Mouse (Mus musculus): ENCODE measurements around the gene Brd3os.

Brd3os gene

DNA sequence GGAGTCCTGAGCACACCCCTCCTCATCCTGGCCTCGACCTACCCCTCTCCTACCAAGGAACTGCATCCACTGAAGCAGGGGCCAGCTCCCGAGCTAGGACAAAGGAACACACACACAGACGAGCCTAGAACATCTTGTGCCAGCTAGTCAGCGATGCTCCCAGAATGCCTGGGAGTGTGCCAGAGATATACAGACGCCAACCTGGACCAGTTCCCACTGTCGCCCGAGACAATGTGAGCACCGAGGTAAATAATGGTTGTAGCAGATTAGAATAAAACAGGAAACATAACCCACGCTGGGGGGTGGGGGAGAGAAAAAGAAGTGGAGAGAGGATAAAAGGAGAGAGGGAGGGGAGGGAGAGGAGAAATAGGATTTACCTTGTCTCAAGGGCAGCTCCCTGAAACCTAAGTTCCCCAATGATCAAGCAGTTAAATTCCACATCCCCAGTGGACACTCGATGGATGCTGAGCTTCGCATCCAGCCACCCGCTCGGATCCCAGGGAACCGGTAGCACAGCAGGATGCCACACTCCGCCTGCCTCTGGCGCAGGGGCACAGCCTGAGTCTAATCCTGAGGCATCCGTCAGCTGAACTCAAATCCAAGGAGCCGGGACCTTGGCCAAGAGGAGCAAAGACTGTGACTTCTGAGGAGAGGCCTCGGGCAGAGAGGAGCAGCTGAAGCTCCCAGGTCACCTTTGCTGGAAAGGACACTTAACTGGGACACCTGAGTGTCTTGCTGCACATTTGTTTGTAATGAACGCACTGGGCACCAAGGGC, 20.6 kb upstream of the Brd3os start:
- no peak for DNase-seq

DNA sequence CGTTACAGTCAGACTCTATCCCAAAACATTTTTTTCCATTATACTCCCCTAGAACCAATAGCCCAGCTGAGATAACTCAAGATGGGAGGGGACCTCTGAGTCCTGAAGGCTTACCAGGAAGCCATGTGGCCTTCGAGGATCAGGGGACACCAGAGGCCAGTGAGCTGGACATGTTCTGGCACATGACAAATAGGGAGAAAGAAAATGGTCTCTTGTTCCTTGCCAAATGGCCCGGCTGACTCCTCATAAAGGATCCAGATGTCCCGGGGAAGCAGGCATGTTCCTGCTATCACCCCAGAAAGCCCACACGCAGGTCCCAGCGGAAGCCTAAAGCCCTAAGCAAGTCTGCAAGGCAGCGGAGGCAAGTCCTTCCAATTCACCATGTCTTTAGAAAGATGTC, 18.5 kb upstream of the Brd3os start:
- no peak for DNase-seq

DNA sequence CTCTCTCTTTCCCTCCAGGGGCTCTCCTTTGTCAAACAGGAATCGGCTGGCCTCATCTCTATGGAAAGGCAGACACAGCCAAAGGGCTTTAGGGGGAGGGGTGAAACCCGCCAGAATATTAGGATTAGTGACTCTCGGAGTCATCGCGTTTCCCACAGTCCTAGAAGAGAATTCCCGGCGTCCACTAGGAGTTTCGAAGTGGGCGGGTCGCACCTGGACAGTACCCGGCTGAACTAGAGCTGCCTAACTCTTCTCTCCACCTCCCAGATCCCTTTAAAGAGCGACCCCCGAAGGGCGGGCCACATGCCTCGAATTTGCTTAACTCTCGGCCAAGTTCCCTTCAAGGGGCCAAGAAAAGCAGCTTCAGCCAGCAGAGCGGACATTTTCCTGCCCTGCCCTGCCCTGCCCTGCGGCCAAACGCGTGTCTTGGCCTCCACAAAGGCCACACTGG, 16.9 kb upstream of the Brd3os start:
- peak; percentile 87 for DNase-seq

DNA sequence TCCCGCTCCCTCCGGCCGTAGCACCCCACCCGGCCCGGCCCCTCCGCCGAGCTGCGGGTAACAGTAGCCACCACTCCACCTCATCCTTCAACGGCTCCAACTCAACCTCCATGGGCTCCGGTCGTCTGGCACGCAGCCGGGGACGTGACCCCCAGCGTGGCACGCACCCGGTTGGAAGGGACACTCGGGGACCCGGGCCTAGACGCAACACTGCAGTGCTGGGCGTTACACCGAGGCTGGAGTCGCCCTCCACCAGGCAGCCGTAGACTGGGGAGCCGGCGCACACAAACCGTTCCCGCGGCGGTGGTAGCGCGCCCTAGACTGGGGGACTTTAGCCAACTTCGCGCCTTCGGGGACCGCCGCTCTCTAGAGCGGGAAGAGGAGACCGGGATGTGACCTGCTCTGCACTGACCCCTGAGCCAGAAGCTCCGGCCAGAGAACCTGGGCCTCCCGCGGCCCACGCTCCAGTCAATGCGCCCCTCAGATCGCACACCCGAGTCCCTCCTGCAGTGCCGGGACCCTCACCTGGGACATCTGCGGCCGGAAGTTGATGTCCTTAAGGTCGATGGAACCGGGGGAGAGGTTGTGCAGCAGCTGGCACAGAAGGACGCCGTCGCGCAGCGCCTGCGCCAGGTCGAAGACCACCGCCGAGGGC, 16.2 kb upstream of the Brd3os start:
- DNase-seq: peak; percentile 52

DNA sequence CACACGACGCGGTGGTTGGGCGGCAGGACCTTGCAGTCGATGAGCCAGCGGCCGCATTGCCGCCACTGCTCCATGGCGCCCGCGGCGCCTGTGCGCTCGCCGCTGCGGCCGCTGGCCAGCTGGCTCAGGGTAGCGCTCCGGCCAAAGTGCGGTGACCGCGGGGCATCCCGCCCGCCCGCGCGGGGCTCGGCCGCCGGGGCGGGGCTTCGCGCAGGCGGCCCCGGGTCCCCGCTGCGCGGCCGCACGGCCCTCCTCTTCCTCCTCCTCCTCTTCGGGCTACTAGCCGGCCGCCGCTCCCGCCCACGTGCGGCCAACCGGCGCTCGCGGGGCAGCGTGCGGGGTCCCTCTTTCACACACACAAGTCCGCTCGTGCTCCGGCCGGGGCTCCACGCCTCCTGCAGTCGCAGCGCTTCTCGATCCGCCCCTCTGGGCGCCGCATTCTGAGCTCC, 15.7 kb upstream of the Brd3os start:
- peak; percentile 72 for DNase-seq

DNA sequence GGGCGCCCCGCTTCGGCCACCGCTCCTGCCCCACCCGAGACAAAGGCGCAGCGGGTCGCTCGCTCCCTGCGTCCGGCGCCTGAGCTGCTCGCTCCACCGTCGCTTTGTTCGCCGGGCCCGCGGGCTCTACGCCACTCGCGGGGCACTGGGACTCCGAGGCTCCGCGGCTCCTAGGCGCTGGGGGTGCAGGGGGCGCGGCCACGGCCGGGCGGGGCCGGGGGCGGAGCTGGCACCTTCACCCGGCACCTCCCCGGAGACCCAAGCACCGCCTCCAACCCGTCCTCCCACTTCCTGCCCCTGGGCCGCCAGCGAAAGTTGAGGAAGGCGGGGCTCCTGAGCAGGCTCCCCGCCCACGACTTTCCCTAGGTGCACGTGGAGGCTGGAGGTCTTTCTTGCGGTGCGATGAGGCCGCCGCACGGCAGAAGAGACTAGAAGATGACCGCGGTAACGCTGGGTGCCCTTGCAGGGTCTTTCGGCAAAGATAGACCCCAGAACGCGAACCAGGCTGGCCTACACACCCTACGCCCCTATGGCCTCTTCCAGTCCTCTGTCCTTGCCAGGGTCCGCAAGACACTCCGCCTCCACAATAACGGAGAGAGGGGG, 15.2 kb upstream of the Brd3os start, which contains the start of gene Vav2:
Vav2 (minus strand) TSS at position 179 of the 603 bp plus-strand sequence.
- DNase-seq: peak; percentile 97

DNA sequence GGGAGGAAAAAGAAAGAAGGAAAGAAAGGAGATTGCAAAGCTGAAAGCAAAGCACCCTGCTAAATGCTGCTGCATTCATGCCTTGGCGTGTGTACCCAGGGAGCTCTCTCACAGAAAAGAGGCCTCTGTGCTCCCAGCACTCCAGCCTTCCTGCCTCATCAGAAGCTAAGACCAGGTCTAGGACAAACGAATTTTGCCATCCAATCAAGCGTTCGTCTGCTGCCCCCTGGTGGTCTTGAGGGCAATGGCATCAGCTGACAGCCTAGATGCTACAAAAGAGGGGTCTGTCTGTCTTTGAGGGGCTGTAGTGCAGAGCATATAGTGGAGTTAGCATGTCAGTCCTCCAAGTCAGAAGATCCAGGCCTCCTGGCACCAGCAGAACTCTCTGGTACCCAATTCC, 14.1 kb upstream of the Brd3os start:
- DNase-seq: peak; percentile 91

DNA sequence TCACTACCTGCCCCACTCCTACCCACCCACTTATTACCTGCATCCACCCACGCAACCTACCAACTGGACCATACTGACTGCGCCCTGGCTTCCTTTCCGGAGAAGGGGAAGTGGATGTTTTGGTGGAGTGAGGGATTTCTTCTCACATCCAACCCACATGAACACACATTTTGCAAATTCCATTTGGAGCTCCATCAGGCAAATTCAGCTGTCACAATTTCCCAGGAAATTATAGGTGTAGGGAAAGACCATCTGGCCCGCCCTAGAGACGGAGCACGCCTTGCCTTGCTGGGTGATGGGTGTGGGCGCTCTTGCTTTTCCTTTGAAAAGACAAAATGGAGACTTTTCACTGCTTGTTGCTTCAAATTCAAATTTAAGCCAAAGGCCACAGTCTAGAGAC, 11.5 kb upstream of the Brd3os start:
- no peak for DNase-seq

DNA sequence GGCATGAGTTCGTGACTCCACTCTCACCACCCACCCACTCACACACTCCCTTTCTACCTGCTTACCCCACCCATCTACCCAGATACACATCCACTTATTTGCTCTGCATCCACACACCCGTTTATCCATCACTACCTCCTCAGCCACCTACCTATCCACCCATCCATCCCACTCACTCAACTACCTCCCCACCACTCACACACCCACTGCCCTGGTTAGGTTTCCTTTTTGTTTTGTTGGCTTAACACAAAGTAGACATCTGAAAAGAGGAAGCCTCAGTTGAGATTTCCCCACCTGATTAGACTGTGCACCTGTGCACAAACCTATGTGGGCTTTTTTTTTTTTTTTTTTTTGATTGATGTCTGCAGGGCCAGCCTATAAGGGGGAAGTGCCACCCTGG, 9.5 kb upstream of the Brd3os start:
- no peak for DNase-seq

DNA sequence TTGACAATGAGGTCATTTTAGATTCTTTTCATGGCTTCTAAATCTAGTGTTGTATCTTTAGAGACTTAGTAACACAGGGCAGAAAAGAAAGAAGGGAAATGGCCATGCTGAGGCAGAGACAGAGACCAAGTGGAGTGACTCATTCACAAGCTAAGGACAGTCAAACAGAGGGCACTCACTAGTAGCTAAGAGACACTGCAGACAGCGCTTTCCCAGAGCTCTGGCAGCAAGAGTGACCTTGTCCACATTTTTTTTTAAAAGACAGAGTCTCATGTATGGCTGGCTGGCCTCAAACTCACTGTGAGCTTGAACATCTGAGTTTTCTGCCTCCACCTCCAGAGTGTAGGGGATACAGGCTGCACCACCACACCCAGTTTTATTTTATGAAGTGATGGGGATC, 4.2 kb upstream of the Brd3os start:
- no peak for DNase-seq

DNA sequence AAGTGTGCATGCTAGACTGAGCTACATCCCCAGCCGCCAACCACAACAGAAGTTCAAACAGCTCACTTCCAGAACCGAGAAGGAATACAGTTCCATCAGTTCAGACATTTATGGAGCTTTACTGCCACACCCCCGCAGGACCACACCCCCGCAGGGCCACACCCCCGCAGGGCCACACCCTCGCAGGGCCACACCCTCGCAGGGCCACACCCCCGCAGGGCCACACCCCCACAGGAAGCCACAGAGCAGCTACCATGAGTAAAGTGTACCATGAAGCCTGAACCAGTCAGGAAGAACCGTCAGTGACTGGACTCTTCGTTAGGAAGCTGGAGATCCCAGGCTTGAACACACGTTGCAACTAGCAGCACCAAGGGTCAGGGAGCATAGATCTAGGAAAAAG, 3.8 kb upstream of the Brd3os start:
- no peak for DNase-seq

DNA sequence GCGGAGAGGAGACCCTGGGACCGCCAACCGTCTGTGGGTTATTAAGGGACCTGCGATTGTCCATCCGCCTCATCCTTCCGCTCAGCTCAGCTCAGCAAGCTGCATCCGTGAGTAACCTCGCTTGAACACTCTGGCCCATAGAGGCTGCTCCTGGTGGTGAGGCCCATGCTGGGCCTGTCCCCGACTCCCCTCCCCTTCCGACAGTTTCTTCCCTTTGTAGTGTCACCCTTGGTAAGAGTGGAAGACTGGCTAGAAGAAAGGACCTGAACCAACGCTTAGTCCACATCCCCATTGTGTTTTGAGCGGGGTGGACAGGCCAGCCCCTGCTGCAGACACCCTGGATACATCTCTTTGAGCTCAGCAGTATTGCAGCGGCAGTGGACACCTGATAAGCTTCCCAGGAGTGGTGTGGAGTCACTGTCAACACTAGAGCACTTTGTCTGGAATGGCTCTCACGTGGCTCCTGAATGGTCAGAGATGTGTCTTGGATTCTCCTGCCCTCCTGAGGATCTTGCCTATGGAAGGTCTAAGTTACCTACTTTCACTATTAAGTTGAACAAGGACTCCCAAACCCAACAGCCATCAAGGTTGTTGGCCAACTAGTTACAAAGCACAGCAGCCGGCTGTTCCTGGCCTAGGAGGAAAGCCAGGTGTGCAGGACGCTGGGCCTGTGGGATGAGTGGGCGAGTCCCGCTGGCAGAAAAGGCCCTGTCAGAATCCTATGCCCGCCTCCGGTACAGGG, 755 bp downstream of the Brd3os start:
- DNase-seq: no peak

DNA sequence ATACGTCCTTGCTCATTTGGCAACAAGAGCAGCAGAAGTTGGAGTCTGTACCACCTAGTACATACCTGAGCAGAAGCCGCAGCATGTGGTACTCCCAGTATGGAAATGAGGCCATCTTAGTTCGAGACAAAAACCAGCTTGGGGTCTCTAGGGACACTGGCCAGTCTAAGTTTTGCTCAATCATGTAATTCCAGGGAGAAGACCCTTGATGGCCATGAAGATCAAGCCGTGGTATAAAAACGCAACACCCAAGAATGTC, 1.3 kb downstream of the Brd3os start:
- no peak for DNase-seq

DNA sequence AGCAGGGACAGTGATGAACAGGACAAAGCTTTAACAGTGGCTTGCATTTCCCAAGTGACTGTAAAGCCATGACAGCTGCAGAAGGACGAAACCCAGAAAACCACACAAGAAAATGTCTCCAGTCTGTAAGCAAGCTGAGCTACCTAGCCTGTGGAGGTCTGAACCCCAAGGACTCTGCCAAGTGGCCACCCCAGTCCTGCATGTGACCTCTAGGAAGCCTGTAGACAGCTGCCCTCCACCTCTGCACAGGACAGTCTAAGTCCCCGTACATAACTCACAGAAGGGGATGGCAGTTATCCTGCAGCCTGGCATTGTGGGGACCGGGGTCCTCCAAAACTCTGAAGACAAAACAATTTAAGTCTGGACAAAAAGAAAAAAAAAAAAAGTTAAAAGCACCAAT, 3.8 kb downstream of the Brd3os start:
- DNase-seq: no peak

DNA sequence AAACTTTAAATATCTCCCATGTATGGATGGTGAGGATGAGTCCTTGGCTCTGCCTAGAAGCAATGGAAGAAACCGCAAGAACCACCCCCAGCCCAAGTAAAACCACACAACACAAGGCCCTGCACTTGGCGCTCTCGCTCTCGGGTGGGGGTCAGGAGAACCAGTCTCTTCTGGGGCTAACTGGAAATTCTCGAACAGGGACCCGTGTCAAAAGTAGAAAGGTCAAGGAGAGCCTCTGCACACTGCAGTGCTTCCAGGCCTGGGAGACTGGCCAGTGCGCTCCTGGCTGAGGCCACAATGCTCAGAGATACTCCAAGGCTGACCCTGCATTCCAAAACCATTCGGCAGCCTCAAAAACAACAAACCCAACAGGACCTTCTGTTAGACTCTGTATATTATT, 4.7 kb downstream of the Brd3os start:
- DNase-seq: no peak

DNA sequence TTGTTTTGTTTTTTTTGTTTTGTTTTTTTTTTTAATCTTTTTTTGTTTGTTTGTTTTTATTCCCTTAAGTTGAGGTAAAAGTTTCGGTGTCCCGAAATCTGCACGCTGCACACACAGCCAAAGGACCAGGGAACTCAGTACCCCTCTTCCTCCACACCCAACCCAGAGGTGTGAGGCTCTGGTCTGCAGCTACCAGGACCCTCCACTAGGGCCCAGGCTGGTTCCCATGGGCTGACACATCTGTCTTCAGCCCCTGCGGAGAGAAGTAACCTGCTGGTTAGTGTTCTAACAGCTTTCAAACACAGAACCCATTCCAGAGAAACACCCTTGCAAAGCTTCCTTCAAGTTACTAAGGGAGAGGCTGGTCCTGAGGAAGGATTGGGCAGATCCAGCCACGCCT, 5.7 kb downstream of the Brd3os start:
- peak; percentile 35 for DNase-seq

DNA sequence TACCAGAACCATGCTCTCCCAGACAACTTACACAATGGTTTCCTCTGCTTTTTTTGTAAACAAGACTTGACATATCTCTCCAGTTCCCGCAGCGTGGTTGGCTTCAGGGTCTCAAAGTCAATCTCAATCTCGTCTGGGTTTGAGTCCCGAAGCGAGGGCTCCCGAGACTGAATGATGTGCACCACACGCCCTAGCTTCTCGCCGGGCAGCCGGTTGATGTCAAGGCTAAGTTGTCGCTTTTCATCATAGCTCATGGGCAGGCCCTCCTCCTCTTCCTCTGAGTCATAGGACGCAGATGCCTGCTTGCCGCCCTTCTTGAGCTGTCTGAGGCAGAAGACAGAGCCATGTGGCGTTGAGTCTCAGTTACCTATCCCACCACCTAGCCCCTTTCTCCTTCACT, 8.1 kb downstream of the Brd3os start:
- no peak for DNase-seq

DNA sequence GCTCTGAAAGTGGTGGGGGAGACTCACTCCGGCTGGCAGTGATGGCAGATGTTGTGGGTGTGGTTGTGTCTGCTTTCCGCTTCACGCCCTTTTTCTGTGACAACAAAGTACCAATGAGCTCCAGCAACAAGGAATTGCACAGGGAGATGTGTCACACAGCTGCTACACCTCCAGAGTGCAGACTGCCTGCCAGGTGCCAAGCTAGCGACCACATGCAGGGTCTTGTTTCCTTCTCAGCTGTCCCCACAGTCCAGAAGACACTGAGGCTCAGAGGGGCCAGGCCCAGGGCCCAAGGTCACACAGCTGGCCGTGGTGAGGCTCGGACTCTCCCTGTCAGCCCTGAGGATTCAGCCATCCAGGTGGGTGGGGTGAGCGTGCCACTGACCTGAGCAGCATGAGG, 17.6 kb downstream of the Brd3os start:
- no peak for DNase-seq

DNA sequence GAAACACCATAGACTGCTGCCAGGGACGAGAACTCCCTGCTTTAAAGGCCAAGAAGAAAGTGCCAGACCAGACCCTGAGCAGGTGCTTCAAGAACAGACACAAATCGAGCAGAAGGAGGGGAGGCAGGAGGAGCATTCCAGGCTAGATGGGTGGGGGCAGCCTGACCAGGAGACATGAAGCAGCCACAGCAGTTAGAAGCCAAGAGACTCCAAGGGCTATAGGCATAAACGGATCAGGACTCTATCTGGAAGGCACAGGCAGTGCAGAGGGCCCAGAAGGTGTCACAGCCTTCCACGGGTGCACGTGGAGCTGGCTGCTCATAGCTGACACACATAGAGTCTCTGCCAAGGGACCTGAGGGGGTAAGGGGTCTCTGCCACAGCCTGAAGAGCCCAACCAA, 18.0 kb downstream of the Brd3os start:
- no peak for DNase-seq

DNA sequence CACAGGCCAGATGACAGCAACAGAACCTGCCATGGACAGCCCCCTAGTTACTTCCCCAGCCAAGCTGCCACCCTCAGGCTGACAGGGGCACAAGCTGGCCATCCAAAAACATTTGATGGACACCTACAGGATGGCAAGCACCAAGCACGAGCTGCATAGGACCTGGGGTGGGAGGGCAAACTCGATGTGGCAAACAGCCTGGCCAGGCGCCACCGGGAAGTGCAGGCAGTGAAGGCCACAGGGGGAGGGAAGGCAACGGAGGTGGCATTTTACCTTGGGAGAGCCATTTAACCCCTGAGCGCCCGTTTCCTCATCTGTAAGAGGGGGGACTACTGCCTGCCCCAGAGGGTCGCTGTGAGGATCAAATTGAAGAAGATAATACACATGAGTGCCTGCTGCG, 18.5 kb downstream of the Brd3os start:
- DNase-seq: no peak

DNA sequence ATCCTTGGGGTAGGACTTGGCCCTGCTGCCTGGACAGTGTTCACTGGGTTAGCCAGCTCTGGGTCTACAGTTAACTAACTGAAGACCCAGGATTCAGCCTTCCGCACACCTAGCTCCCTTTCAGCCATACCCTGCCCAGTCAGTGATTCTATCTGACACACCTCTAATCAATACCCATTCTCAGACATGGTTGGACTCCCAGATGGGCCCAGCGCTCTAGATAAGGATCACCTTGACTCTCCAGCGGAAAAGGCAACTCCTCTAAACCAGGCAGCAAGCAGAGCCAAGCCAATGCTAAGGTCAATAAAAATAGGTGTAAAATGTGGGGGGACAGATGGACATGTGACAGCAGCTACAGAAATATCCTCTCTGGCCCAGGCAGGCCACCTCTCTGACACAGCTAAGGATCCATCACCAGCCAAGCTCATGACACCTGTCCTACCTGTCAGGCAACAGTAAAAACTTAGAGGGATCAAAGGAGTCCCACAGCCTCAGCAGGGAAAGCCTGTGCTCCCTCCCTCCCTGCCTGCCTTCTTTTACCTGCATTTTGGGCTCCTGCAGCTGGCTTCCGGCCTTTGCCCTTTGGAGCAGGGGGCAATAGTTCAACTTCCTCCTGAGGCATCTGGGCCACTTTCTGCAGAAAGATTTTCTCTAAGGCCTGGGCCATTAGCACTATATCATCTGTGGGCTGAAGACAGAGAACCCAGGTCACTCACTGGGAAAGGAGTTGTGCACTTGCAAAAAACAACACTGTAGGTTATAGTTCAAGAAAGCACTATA, 19.9 kb downstream of the Brd3os start:
- no peak for DNase-seq

DNA sequence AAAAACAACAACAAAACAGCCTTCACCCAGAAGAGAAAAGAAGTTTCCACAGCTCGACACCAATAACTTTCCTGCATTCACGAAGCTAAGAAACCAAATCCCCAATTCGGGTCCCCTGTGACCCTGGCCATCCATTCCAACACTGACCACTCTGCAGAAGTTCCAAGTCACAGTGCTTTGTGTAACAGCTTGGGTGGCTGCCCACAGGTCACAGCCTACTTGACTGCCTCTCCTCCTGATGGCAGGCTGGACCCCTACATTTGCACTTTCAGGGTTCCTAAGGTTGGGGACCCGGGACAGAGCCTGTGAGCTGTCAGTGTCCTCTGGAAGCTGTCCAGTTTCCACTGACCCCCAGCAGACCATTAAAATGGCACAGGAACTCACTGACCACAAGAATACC, 20.8 kb downstream of the Brd3os start:
- DNase-seq: no peak

Data from embryo, embryonic 11 days (tissue).